ENCODE assay signal across 8 mouse cellular contexts in the genomic region with DNA sequence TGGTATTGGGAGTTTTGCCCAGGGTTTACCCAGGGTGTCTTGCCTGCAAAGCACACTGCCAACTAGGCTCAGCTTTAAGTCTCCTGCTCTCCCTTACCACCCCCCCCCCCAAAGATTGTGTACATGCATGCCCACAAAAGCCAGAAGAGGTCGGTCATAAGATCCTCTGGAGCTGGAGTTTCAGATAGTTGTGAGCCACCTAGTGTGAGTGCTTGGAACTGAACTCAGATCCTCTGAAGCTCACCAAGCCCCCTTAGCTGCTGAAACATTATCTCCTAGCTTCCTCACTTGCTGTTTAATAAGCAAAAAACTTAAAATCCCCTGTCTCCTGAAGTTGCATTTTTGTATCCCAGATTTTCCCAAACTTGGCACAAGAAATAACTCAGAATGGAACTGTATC. TPM values are rescaled to one million over a fixed set of nuclear protein-coding genes. Genes with fewer than 3 reads are reported as not detected.
DNase-seq lines count a peak whose midpoint lies in the region; ATAC-seq and TF ChIP-seq lines count a peak whose summit lies in the region.

No protein-coding gene starts in this region.

- no peak overlapping the region for H3K4me3 ChIP-seq in cerebellum, adult 2 months (replicated peaks; ENCODE audit: insufficient read depth, low read depth, low read length)
- no peak overlapping the region for H3K4me3 ChIP-seq in liver, embryonic 14.5 days (ENCODE audit: insufficient read depth in 1 of 2, low read depth in 2 of 2, low read length in 2 of 2)
- H3K4me3 ChIP-seq in embryonic facial prominence, embryonic 14.5 days (ENCODE audit: low read depth, low read length), result no peak overlapping the region
- no peak overlapping the region for H3K4me3 ChIP-seq in forebrain, embryonic 13.5 days
- H3K4me3 ChIP-seq in forebrain, embryonic 12.5 days (replicated peaks), result no peak overlapping the region

- TF ChIP-seq CTCF in cerebellum, adult 2 months (IDR thresholded peaks at IDR 0.05; ENCODE audit: borderline replicate concordance, insufficient read depth, low read depth, low read length), result peak; percentile 33; the same call in 1 of the 2 replicates
- peak; percentile 62 for TF ChIP-seq CTCF in liver, embryonic 14.5 days (IDR thresholded peaks at IDR 0.05; ENCODE audit: low read depth)

- no peak overlapping the region for H3K27ac ChIP-seq in cerebellum, adult 2 months (ENCODE audit: insufficient read depth, low read length)
- H3K27ac ChIP-seq in liver, embryonic 14.5 days, result no peak overlapping the region
- no peak overlapping the region for H3K27ac ChIP-seq in embryonic facial prominence, embryonic 14.5 days (replicated peaks; ENCODE audit: low read depth, low read length)
- H3K27ac ChIP-seq in forebrain, embryonic 13.5 days, result no peak overlapping the region
- H3K27ac ChIP-seq in forebrain, embryonic 12.5 days, result no peak overlapping the region

- no peak for TF ChIP-seq EP300 in liver, embryonic 14.5 days (IDR thresholded peaks at IDR 0.05; ENCODE audit: low read depth)

- H3K9me3 ChIP-seq in liver, embryonic 14.5 days (ENCODE audit: control insufficient read depth, low read length), result no peaks in the 10 kb centered on the region
- no peaks in the 10 kb centered on the region for H3K9me3 ChIP-seq in embryonic facial prominence, embryonic 14.5 days (ENCODE audit: control insufficient read depth, low read length)
- no peaks in the 10 kb centered on the region for H3K9me3 ChIP-seq in forebrain, embryonic 13.5 days (replicated peaks)
- H3K9me3 ChIP-seq in forebrain, embryonic 12.5 days, result no peaks in the 10 kb centered on the region

- WGBS in cerebellum, adult 2 months, result 3% methylated on average over 1 of the region's 1 CpGs
- WGBS in liver, embryonic 14.5 days (ENCODE audit: insufficient replicate concordance), result 10% methylated on average over 1 of the region's 1 CpGs
- 0% methylated on average over 1 of the region's 1 CpGs for WGBS in embryonic facial prominence, embryonic 14.5 days
- WGBS in forebrain, embryonic 13.5 days, result 13% methylated on average over 1 of the region's 1 CpGs
- WGBS in forebrain, embryonic 12.5 days, result 15% methylated on average over 1 of the region's 1 CpGs

- H3K9ac ChIP-seq in liver, embryonic 14.5 days (replicated peaks), result no peak overlapping the region
- H3K9ac ChIP-seq in embryonic facial prominence, embryonic 14.5 days (ENCODE audit: low read depth, low read length), result no peak overlapping the region
- no peak overlapping the region for H3K9ac ChIP-seq in forebrain, embryonic 13.5 days
- H3K9ac ChIP-seq in forebrain, embryonic 12.5 days, result no peak overlapping the region

- no peak for DNase-seq in cerebellum, adult 2 months
- DNase-seq in cerebellum, adult 9-11 months, result no peak
- no peak for DNase-seq in liver, embryonic 14.5 days (ENCODE audit: low read depth in 3 of 3, low spot score in 3 of 3)
- DNase-seq in liver, result no peak
- peak; percentile 67 for DNase-seq in embryonic facial prominence, embryonic 14.5 days (ENCODE audit: low spot score)
- peak; percentile 74 for DNase-seq in retina, postnatal 1 day

- no peak overlapping the region for H3K4me2 ChIP-seq in liver, embryonic 14.5 days (ENCODE audit: low read depth)
- H3K4me2 ChIP-seq in embryonic facial prominence, embryonic 14.5 days (ENCODE audit: low read depth, low read length), result no peak overlapping the region
- no peak overlapping the region for H3K4me2 ChIP-seq in forebrain, embryonic 13.5 days
- H3K4me2 ChIP-seq in forebrain, embryonic 12.5 days, result no peak overlapping the region

- H3K4me1 ChIP-seq in cerebellum, adult 2 months (ENCODE audit: control insufficient read depth, insufficient read depth, low read length), result 0 out of 2 replicates have a peak, but pooled peaks cover 2% of the 10 kb centered on the region
- H3K4me1 ChIP-seq in liver, embryonic 14.5 days (replicated peaks; ENCODE audit: control insufficient read depth in 2 of 2, insufficient read depth in 2 of 2, low read length in 1 of 2), result no peaks in the 10 kb centered on the region
- no peaks in the 10 kb centered on the region for H3K4me1 ChIP-seq in embryonic facial prominence, embryonic 14.5 days (ENCODE audit: control insufficient read depth, insufficient read depth, low read length)
- no peaks in the 10 kb centered on the region for H3K4me1 ChIP-seq in forebrain, embryonic 13.5 days
- no peaks in the 10 kb centered on the region for H3K4me1 ChIP-seq in forebrain, embryonic 12.5 days

- TF ChIP-seq POLR2A in cerebellum, adult 2 months (IDR thresholded peaks at IDR 0.05; ENCODE audit: borderline replicate concordance, insufficient read depth, low read length), result no peak

- no peak for ATAC-seq in liver, embryonic 14.5 days (ENCODE audit: insufficient read depth)
- ATAC-seq in embryonic facial prominence, embryonic 14.5 days (ENCODE audit: low read depth), result peak; percentile 41; the same call in 1 of the 2 replicates
- no peak for ATAC-seq in forebrain, embryonic 13.5 days
- no peak for ATAC-seq in forebrain, embryonic 12.5 days (ENCODE audit: low FRiP score)

- no peaks in the 10 kb centered on the region for H3K27me3 ChIP-seq in cerebellum, adult 2 months (ENCODE audit: control insufficient read depth, insufficient read depth, low read length)
- no peaks in the 10 kb centered on the region for H3K27me3 ChIP-seq in liver, embryonic 14.5 days (ENCODE audit: control insufficient read depth, insufficient read depth, low read length)
- H3K27me3 ChIP-seq in embryonic facial prominence, embryonic 14.5 days (replicated peaks; ENCODE audit: control insufficient read depth, insufficient read depth, low read length), result no peaks in the 10 kb centered on the region
- no peaks in the 10 kb centered on the region for H3K27me3 ChIP-seq in forebrain, embryonic 13.5 days
- H3K27me3 ChIP-seq in forebrain, embryonic 12.5 days, result no peaks in the 10 kb centered on the region

- H3K36me3 ChIP-seq in liver, embryonic 14.5 days (replicated peaks; ENCODE audit: control insufficient read depth, insufficient read depth, low read depth), result peaks cover 10% of the 10 kb centered on the region
- peaks cover 42% of the 10 kb centered on the region for H3K36me3 ChIP-seq in embryonic facial prominence, embryonic 14.5 days (ENCODE audit: control insufficient read depth, insufficient read depth, low read length)
- peaks cover 30% of the 10 kb centered on the region for H3K36me3 ChIP-seq in forebrain, embryonic 13.5 days (ENCODE audit: poor library complexity, severe bottlenecking)
- peaks cover 26% of the 10 kb centered on the region for H3K36me3 ChIP-seq in forebrain, embryonic 12.5 days (replicated peaks)

RNA-seq across cellular contexts. Expression of a gene that starts 24.6 kb away (rescaled TPM):
- 868 and 1,066 TPM in 2 replicates for polyA plus RNA-seq in cerebellum, adult 2 months (2012; rRNA removed)
- 0.29 and 0.42 TPM in 2 replicates for polyA plus RNA-seq in liver, embryonic 14.5 days (2012; rRNA removed)
- 0.24 and 0.43 TPM in 2 replicates for polyA plus RNA-seq in liver, embryonic 14.5 days (2014; fragmentation: Nextera tagmentation; extraction: Ambion mirVana)
- polyA plus RNA-seq in embryonic facial prominence, embryonic 14.5 days (2014; fragmentation: Nextera tagmentation; extraction: Ambion mirVana), result 12.3 and 12.6 TPM in 2 replicates
- 3.5 and 3.9 TPM in 2 replicates for polyA plus RNA-seq in forebrain, embryonic 13.5 days (2015; fragmentation: Nextera tagmentation; extraction: Ambion mirVana)
- polyA plus RNA-seq in forebrain, embryonic 12.5 days (2016; fragmentation: Nextera tagmentation; extraction: Ambion mirVana), result 4.4 and 6.3 TPM in 2 replicates

RNA-seq across cellular contexts. Expression of a gene that starts 29.6 kb away (rescaled TPM):
- 95.5 and 96.5 TPM in 2 replicates for polyA plus RNA-seq in cerebellum, adult 2 months (2012; rRNA removed)
- polyA plus RNA-seq in liver, embryonic 14.5 days (2012; rRNA removed), result 15.1 and 21.5 TPM in 2 replicates
- polyA plus RNA-seq in liver, embryonic 14.5 days (2014; fragmentation: Nextera tagmentation; extraction: Ambion mirVana), result 47.2 and 50.8 TPM in 2 replicates
- polyA plus RNA-seq in embryonic facial prominence, embryonic 14.5 days (2014; fragmentation: Nextera tagmentation; extraction: Ambion mirVana), result 82.1 and 84.5 TPM in 2 replicates
- polyA plus RNA-seq in forebrain, embryonic 13.5 days (2015; fragmentation: Nextera tagmentation; extraction: Ambion mirVana), result 67.6 and 69.9 TPM in 2 replicates
- polyA plus RNA-seq in forebrain, embryonic 12.5 days (2016; fragmentation: Nextera tagmentation; extraction: Ambion mirVana), result 55.7 and 59.6 TPM in 2 replicates

RNA-seq across cellular contexts. Expression of a gene that starts 30.4 kb away (rescaled TPM):
- 252 and 259 TPM in 2 replicates for polyA plus RNA-seq in cerebellum, adult 2 months (2012; rRNA removed)
- 17.0 and 24.3 TPM in 2 replicates for polyA plus RNA-seq in liver, embryonic 14.5 days (2012; rRNA removed)
- polyA plus RNA-seq in liver, embryonic 14.5 days (2014; fragmentation: Nextera tagmentation; extraction: Ambion mirVana), result 39.8 and 43.9 TPM in 2 replicates
- polyA plus RNA-seq in embryonic facial prominence, embryonic 14.5 days (2014; fragmentation: Nextera tagmentation; extraction: Ambion mirVana), result 130 and 136 TPM in 2 replicates
- 147 and 152 TPM in 2 replicates for polyA plus RNA-seq in forebrain, embryonic 13.5 days (2015; fragmentation: Nextera tagmentation; extraction: Ambion mirVana)
- polyA plus RNA-seq in forebrain, embryonic 12.5 days (2016; fragmentation: Nextera tagmentation; extraction: Ambion mirVana), result 146 and 157 TPM in 2 replicates

Comparison
In these comparisons a context has a peak if more than half of its experiments do, and no peak if none do; other contexts are left out.
1. DNase-seq: peak in embryonic facial prominence, embryonic 14.5 days (single experiment) and retina, postnatal 1 day (single experiment); none in cerebellum, adult 2 months (0 of 2), cerebellum, adult 9-11 months (single experiment), liver, embryonic 14.5 days (0 of 3) and liver (single experiment).
2. RNA of a gene that starts 24.6 kb away (polyA plus RNA-seq): 868 to 1,066 TPM in cerebellum, adult 2 months; 12.3 to 12.6 TPM in embryonic facial prominence, embryonic 14.5 days, 4.4 to 6.3 TPM in forebrain, embryonic 12.5 days, 3.5 to 3.9 TPM in forebrain, embryonic 13.5 days and 0.24 to 0.43 TPM in liver, embryonic 14.5 days; every median in the first group is over 10 times any median in the second.